Mouse (Mus musculus) embryonic facial prominence, embryonic 13.5 days (tissue): ENCODE measurements around the gene Gm47995. TPM values are rescaled to one million over a fixed set of nuclear protein-coding genes. Genes with fewer than 3 reads are reported as not detected.

ENCODE experiments used
- ATAC-seq: fragments of 200-750 bp; cut with Nextera tagmentation; 2 replicates; pipeline ENCODE4 v1.8.0; 2017; ENCODE audit warnings: low read depth; ENCODE audit not compliant: insufficient number of reproducible peaks, insufficient read depth, low FRiP score, low TSS enrichment
- H3K27ac ChIP-seq: fragments of 300-500 bp; sonication (generic); 2 replicates; pipeline ENCODE4 v1.5.1; 2015; ENCODE audit warnings: moderate library complexity, mild to moderate bottlenecking, inconsistent platforms
- H3K27me3 ChIP-seq: fragments of 300-500 bp; sonication (generic); 2 replicates; pipeline ENCODE4 v1.6.1; 2015; ENCODE audit warnings: mild to moderate bottlenecking, inconsistent platforms
- H3K36me3 ChIP-seq: fragments of 300-500 bp; sonication (generic); 2 replicates; pipeline ENCODE4 v1.6.1; 2015; ENCODE audit warnings: mild to moderate bottlenecking, inconsistent platforms
- H3K4me1 ChIP-seq: fragments of 300-500 bp; sonication (generic); 2 replicates; pipeline ENCODE4 v1.6.1; 2015; ENCODE audit warnings: inconsistent platforms
- H3K4me2 ChIP-seq: fragments of 300-500 bp; sonication (generic); 2 replicates; pipeline ENCODE4 v1.6.1; 2015; ENCODE audit warnings: moderate library complexity, mild to moderate bottlenecking, inconsistent platforms
- H3K4me3 ChIP-seq: fragments of 300-500 bp; sonication (generic); 2 replicates; pipeline ENCODE4 v1.5.1; 2015; ENCODE audit warnings: mild to moderate bottlenecking, inconsistent platforms
- H3K9ac ChIP-seq: fragments of 300-500 bp; sonication (generic); 2 replicates; pipeline ENCODE4 v1.6.1; 2015; ENCODE audit warnings: mild to moderate bottlenecking, inconsistent platforms
- H3K9me3 ChIP-seq: fragments of 300-500 bp; sonication (generic); 2 replicates; pipeline ENCODE4 v1.6.1; 2016; ENCODE audit warnings: inconsistent platforms
- WGBS: fragments of 180-500 bp; shearing (Covaris S2); methylation state at CpG from one replicate; pipeline ENCODE4 v1.1.7; 2015; ENCODE audit warnings: mixed read lengths; 5-methylcytosine and 5-hydroxymethylcytosine counted together
- polyA plus RNA-seq: library from polyadenylated mRNA; unstranded; fragments of >200 nt; fragmentation: Nextera tagmentation; extraction: Ambion mirVana; gene quantifications from 2 replicates; pipeline ENCODE4 v1.2.1, GENCODE M21; 2015

The Gm47995 gene
- polyA plus RNA-seq, 1 experiment from 2014 or later: not detected

DNA sequence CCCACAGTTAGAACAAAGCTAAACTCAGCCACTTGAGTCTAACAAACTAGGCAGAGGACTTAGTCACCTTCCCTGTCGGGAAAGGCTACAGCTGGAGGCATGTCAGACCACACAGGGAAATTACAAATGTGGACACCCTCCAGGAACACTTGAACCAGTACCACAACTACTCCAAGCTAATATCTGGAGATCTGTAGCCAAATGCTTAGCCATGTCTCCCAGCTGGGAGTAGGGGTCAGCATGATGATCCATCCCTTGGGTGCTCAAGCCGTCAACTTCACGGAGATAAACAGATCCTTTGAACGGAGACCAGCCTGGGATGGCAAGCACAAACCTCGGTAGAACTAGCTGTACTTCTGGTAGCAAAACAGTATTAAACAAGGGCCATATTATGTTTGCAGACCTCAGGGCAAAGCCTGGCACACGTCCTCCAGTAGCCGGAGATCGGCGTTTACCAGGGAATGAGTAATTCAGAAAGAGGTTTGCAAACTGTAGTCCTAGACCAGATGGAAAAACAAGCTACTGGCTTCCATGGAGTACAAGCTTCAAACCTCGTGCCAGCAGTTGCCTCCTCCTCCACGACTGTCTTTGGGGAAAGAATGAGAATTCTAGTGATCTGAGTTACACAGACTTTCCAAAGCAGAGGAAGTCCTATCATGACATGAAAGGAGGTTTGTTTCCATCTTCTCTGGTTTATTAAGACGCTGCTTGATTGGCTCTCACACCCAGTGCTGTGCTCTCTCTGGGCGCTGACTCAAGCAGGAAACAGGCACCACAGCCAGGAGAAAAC, 38.1 kb downstream of the Gm47995 start:
- peaks cover 8% of the 10 kb centered on the region; the same call in 1 of the 2 replicates for H3K4me1 ChIP-seq
- no peak overlapping the region for H3K9ac ChIP-seq
- peak overlapping the region; percentile 16; the same call in 1 of the 2 replicates for H3K4me2 ChIP-seq
- peak overlapping the region; percentile 5 for H3K27ac ChIP-seq
- WGBS: 39% methylated on average over 13 of the region's 13 CpGs
- H3K36me3 ChIP-seq: no peaks in the 10 kb centered on the region
- H3K27me3 ChIP-seq: no peaks in the 10 kb centered on the region
- peaks cover 3% of the 10 kb centered on the region; the same call in 1 of the 2 replicates for H3K9me3 ChIP-seq
- no peak overlapping the region for H3K4me3 ChIP-seq
- ATAC-seq: no peak

DNA sequence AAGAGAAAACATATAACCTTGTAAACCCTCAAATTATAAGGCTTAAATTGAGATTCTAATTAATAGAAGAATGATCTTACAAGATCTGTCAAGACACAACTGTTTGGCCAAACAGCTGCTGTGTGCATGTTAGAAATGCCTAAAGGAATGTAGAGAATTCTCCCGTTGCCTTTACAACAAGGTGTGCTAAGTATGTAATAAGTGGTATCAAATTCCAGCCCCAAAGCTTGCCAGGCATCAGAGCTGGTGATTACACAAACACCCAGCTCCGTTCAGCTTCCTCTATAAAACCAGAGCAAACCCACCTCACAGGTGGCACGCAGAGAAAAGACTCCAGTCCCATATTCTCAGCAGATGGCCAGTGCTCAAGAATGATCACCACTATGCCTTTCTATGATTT, 39.5 kb downstream of the Gm47995 start:
- H3K4me2 ChIP-seq: no peak overlapping the region
- H3K36me3 ChIP-seq: no peaks in the 10 kb centered on the region
- no peak overlapping the region for H3K27ac ChIP-seq
- ATAC-seq: no peak
- WGBS: 41% methylated on average over 3 of the region's 3 CpGs
- H3K9ac ChIP-seq: no peak overlapping the region
- H3K9me3 ChIP-seq: peaks cover 3% of the 10 kb centered on the region; the same call in 1 of the 2 replicates
- peaks cover 8% of the 10 kb centered on the region; the same call in 1 of the 2 replicates for H3K4me1 ChIP-seq
- no peak overlapping the region for H3K4me3 ChIP-seq
- no peaks in the 10 kb centered on the region for H3K27me3 ChIP-seq

DNA sequence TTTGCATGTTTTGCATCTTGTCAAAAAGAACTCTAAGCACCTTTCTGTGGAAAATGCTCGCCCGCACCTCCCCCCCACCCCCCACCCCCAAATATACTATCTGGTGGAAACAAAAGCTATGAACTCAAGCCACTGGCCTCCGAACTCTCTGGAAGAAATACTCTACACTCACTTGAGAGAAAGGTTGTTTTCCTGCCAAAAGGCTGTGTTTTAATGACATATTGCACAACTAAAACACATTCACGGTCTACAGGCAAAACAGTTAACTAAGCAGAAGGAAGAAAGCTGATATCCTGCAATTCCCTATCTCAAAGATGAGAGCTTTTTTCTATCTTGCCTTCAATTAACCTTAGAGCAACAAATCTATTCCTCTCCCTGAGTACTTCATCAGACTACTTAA, 45.1 kb downstream of the Gm47995 start:
- no peak overlapping the region for H3K4me2 ChIP-seq
- ATAC-seq: no peak
- H3K4me3 ChIP-seq: no peak overlapping the region
- H3K27me3 ChIP-seq: no peaks in the 10 kb centered on the region
- no peak overlapping the region for H3K9ac ChIP-seq
- no peaks in the 10 kb centered on the region for H3K4me1 ChIP-seq
- H3K36me3 ChIP-seq: no peaks in the 10 kb centered on the region
- H3K9me3 ChIP-seq: 0 out of 2 replicates have a peak, but pooled peaks cover 3% of the 10 kb centered on the region
- 83% methylated on average over 4 of the region's 4 CpGs for WGBS
- no peak overlapping the region for H3K27ac ChIP-seq

DNA sequence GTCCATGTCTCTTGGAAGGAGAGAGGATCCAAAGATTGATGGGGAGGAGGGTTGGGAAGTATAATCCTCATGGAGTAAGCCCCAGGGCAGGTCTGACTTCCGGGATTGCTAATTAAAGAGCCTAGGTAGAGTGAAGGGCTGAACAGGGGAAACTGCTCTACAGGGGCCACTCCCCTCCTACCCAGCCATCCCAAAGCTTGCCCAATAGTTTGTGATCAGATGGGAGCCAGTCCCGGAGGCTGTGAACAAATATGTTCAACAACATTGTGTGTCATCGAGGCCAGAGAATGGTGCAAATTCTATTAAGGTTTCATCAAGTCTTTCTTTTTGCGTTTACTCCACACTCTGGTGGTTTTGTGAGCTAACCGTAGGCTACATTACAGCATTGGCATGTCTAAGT, 45.8 kb downstream of the Gm47995 start:
- no peak overlapping the region for H3K4me2 ChIP-seq
- no peaks in the 10 kb centered on the region for H3K27me3 ChIP-seq
- H3K4me1 ChIP-seq: no peaks in the 10 kb centered on the region
- no peaks in the 10 kb centered on the region for H3K36me3 ChIP-seq
- ATAC-seq: no peak
- no peak overlapping the region for H3K27ac ChIP-seq
- H3K9ac ChIP-seq: no peak overlapping the region
- H3K4me3 ChIP-seq: no peak overlapping the region
- 87% methylated on average over 5 of the region's 5 CpGs for WGBS
- 0 out of 2 replicates have a peak, but pooled peaks cover 3% of the 10 kb centered on the region for H3K9me3 ChIP-seq

DNA sequence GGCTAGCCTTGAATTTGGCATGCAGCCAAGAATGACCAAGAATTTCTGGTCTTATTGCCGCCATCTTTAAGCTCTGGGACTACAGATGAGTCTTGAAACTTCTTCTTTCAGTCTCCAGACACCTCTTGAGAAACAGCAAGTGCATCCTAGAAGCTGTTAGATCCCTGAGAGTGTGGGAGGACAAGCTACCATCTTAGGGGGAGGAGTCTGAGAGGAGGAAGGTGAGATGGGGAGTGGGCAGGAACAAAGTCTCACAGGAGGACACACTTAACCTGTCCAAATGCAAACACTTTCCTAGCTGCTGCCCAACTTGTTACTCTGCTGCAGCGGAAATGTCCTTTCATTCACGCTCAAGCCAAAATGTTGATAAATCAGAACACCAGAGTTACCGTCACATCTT, 46.5 kb downstream of the Gm47995 start:
- no peak for ATAC-seq
- Histone ChIP-seq H3K27ac (no peak overlapping the region), H3K36me3 (no peaks in the 10 kb centered on the region), H3K27me3 (no peaks in the 10 kb centered on the region), H3K9ac (no peak overlapping the region), H3K9me3 (0 out of 2 replicates have a peak, but pooled peaks cover 3% of the 10 kb centered on the region), H3K4me3 (no peak overlapping the region), H3K4me2 (no peak overlapping the region), H3K4me1 (no peaks in the 10 kb centered on the region)
- 91% methylated on average over 4 of the region's 4 CpGs for whole genome bisulfite sequencing

DNA sequence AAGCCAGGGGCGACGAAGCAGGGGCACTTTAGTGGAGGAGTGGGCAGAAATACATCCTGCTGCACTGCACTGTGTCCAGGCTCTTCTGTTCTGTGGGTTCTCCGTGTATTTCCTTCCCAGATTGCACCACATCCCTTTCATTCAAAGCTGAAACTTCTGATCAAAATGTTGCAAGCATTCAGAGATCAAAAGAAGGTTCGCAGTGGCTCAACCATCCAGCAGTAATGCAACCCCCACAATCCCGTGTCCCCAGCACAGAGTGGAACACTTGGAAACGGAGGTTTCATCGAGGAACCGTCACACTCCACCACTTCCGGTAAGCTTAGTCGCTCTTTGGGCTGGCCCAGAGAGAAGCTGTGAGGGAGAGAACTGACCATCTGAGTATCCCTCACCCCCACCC, 46.9 kb downstream of the Gm47995 start:
- H3K36me3 ChIP-seq: no peaks in the 10 kb centered on the region
- H3K4me1 ChIP-seq: no peaks in the 10 kb centered on the region
- no peak overlapping the region for H3K4me3 ChIP-seq
- 0 out of 2 replicates have a peak, but pooled peaks cover 3% of the 10 kb centered on the region for H3K9me3 ChIP-seq
- H3K27me3 ChIP-seq: no peaks in the 10 kb centered on the region
- no peak for ATAC-seq
- no peak overlapping the region for H3K9ac ChIP-seq
- H3K27ac ChIP-seq: no peak overlapping the region
- H3K4me2 ChIP-seq: no peak overlapping the region
- 86% methylated on average over 10 of the region's 10 CpGs for WGBS

DNA sequence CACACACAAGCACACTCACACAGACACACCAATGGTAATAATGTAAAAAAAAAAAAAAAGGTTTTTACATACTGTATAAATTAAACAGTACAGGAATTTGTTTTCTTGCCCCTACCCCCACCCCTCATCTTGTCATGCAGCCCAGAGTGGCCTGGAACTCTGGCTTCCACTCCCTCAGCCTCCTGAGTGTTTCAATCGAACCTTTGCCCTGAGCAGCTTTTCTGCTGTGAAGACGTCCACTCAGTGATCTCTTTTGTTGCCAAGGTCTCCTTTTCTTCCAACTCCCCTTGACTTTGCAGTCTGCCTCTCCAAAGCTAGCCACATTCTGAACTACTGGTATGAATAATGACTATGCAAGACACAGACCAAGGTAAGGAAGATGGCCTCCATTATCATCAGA, 47.6 kb downstream of the Gm47995 start:
- 71% methylated on average over 2 of the region's 2 CpGs for WGBS
- H3K9ac ChIP-seq: no peak overlapping the region
- H3K4me2 ChIP-seq: no peak overlapping the region
- H3K27ac ChIP-seq: no peak overlapping the region
- H3K27me3 ChIP-seq: no peaks in the 10 kb centered on the region
- no peak for ATAC-seq
- H3K4me1 ChIP-seq: peaks cover 4% of the 10 kb centered on the region
- no peaks in the 10 kb centered on the region for H3K36me3 ChIP-seq
- H3K4me3 ChIP-seq: no peak overlapping the region
- H3K9me3 ChIP-seq: no peaks in the 10 kb centered on the region

Other genes starting within 250 kb of the Gm47995 start
- gene Hmcn1, start 205.0 kb upstream of the Gm47995 start, polyA plus RNA-seq: 38.5 and 39.3 TPM in 2 replicates
- gene Gm47985, start 15.9 kb upstream of the Gm47995 start, polyA plus RNA-seq: 0.36 TPM in 1 of 2 replicates, not detected in the other
- not detected in 2 replicates for gene Gm8947, start 6.1 kb upstream of the Gm47995 start, polyA plus RNA-seq
- not detected in 2 replicates for gene 3110040M04Rik, start 5.7 kb downstream of the Gm47995 start, polyA plus RNA-seq
- 0.30 TPM in 1 of 2 replicates, not detected in the other for gene Gm47996, start 11.7 kb downstream of the Gm47995 start, polyA plus RNA-seq
- 411 and 420 TPM in 2 replicates for gene Ivns1abp, start 146.0 kb downstream of the Gm47995 start, polyA plus RNA-seq
- 33.9 and 37.8 TPM in 2 replicates for gene Swt1, start 230.0 kb downstream of the Gm47995 start, polyA plus RNA-seq
- gene Trmt1l, start 230.1 kb downstream of the Gm47995 start, polyA plus RNA-seq: 50.7 and 51.2 TPM in 2 replicates